Mouse (Mus musculus) activated CD4-positive, CD25-positive, alpha-beta regulatory T cell, adult 4 months (primary cell): ENCODE measurements around the gene Ccdc121. TPM values are rescaled to one million over a fixed set of nuclear protein-coding genes. Genes with fewer than 3 reads are reported as not detected.

Experiments
- ATAC-seq: one replicate; pipeline ENCODE4 v1.8.0; 2017
- polyA plus RNA-seq, 2 experiments: library from polyadenylated mRNA; unstranded; fragments of 100-300 nt; shearing (Covaris generic); gene quantifications; one replicate each; pipeline ENCODE4 v1.2.1; 2017

Ccdc121 gene
- polyA plus RNA-seq = not detected

DNA sequence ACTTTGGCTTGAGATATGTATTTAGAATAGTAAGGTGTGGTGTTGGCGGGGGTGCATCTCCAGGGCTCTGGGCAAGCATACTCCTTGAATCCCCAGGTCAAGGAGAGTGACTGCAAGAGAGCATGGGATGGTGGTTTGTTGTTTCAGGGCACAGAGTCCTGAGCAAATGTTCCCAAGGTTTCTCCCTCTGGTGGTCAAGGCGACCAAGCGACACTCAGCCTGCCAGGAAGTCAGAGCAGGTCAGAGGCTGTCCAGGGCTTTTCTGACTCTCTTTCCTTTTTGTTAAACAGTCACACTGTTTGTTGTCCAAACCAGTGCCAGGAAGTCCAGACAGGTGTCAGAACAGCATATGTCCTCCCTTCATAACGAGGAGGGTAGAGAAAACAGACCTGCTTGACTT is at the start of gene Ccdc121:
TSS of gene Ccdc121 (minus strand) at position 145 of the 400 bp plus-strand sequence.
- no peak for ATAC-seq

DNA sequence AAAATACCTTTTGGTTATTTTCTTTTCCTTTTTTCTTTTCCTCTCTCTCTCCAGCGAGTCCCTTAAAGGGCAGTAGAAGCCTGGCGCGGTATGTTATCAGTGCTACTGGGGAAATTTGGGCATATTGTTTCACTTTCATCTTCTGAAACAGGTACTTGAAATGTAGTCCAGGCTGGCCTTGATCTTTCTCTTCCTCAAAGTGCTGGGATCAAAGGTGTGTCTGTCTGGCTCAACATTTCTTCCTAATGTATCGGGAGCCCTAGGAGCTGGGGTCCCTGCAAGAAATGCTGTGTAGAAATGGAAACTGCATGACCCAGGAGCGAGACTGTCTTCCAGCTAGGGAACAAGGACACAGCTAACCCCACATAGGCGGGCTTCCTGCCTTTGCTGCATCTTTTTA is 49.1 kb upstream of the Ccdc121 start:
- no peak for ATAC-seq

DNA sequence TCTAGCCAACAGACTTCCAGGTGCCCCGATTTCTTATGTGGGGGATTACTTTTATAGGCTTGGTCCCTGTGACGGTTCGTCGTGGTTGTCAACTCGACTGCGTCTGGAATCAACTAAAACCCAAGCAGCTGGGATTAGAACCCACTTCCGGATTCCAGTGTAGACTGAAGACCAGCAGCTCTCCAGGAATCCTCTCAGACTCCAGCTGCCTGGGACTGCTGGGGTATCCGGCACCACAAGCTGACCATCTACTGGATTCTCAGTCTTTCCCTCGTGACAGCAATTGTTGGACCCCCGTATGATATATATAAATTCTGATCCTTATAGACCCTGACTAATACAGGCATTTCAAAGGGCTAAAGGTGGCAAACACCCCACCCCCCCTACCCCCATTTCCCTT is 48.4 kb upstream of the Ccdc121 start:
- ATAC-seq = no peak

DNA sequence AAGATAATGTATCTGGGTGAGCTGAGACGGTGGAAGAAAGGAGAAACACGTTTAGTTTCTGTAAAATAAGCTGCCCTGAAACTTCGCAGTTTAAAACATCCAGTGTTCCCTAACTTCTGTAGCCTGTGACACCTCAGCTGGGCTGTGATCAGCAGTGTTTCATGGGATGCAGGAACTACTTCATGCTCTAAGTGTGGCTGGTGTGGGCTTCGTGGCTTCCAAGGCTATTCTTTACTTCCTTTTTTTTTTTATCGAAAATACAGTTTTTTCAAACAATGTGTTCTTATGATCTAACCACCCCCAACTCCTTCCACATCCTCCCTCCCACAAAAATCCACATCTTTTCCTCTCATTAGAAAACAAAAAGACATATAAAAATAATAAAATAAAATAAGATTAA is 44.2 kb upstream of the Ccdc121 start:
- no peak for ATAC-seq

DNA sequence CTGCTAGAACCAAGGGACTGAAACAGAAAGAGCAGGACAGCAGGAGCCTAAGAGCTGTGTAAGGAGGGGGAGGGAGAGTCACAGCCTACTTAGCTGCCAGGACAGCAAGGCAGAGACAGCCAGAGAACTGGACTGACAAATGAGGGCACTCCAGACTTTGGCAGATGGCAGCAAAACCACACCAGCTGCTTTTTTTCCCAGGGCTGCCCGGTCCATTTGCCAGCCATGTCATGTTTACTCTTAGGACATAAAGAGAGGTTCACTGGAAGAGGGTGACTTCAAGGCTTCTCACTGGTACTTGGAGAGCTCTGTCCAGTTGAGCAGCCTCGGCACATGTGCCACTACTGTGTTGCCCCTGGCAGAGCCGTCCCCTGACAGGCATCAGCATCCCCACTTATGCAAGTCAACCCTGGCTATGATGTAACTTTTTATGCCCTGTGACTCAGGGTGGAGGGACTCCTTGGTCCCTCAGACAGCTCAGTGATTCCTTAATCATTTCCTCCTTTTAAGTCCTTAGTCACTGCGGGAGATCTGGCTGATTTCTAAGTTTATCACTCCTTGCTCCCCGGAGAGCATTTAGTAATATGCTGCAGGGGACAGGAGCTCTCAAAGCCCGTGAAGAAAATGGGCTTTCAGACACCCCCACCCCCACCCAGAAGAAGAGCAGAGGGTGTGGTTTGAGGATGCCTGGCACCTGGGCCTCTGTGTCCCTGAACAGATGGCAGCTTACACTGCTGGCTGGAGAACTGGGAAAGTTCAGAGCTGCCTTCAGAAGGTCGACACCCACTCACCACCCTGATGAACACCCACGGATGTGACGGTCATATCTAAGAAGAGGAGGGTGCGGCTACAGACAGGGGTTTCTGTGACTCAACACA is 41.5 kb upstream of the Ccdc121 start:
- no peak for ATAC-seq

DNA sequence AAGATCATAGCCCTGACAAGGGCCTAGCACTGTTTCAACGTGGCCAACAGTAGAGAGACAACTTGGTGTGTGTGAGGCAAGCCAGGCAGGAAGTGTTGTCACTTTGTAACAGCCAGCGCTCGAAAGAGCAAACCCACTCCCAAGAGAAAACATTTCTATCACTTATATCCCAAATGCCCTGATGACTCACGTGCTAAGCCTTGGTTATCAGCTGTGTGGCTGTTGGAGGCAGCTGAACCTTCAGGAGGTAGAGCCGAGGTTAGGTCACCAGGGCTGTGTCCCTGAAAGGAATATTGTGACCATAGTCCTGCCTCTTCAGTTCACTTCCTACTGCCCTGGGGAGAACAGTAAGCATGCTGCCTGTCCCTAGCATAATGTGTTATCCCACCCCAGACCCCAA is 39.6 kb upstream of the Ccdc121 start:
- ATAC-seq = no peak

DNA sequence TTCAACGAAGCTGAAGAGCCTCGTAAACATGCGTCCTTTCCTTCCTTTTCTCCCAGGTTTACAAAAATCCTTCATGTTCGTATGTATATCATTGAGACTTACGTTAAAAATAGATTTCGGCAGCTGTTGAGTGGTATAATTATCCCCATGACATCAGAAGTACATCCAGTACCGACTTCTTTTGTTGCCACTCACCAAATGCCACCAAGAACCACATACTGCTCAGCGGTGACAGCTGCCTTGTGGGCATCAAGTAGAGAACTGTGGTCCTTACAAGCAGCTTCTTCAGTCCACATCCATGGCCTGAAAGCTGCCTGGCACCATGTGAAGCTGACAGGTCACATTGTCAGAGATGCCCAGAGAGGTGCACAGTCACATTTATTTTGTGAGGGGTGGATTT is 38.7 kb upstream of the Ccdc121 start:
- ATAC-seq = no peak

DNA sequence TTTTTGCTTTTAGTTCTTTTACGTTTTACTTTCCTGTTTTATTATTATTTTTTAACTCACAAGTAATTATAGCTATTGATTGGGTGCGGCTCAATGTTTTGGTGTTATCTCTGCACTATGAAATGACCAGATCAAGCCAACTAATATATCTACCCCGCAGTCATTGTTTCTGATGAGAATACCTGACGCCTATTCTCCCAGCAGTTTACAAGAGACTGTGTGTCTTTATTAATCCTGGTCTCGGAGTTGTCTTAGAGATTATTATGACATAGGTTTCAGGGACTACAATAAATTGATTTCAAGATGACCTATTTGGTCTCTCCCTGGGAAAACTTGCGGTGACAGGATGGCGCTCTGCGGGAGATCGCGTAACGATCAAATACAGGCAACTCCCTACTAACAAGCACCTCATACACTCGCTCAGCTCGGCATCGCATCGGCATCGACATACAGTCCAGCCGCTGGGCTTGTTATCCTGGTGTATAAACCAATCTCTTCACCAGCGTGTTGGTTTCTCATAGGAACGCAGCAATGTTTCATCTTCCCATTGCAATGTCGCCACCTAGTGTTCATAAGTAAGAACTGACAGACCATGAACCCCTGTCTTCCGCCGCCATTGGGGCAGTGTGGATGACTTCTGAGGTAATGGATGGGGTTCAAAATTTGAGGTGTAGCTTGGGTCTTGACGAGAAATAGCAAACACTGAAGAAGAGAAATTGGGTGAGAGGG is 34.0 kb upstream of the Ccdc121 start:
- ATAC-seq = peak; percentile 65

DNA sequence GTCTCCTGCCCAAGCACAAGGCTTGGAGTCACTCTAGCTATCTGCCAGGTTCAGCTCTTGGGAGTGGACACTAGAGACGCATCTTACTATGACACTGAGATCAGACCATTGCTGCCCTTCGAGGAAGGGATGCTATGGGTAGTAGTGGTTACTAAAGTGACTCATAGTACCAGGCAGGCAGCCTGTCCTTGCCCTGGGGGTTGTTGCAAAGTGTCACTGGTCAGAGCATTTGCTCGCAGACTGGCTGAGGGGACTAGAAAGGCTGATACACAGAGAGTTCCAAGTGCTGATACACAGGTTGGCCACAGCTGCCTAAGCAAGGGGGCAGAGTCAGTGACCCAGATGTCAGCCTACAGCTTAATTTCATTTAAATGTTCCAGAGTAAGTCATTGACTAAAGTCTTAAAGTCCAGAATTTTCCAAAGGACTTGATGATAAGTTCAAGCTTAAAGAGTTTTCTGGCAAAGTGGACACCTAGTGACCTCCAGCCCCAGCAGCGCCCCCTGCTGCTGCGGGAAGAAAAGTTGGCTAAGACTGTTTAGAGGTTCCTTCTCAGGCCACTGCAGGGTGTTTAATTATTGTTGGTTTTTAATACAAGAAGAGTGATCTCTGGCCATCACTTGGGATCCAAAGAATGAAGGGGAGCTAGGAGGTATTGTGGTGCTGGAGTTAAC is 32.6 kb upstream of the Ccdc121 start:
- ATAC-seq = no peak

DNA sequence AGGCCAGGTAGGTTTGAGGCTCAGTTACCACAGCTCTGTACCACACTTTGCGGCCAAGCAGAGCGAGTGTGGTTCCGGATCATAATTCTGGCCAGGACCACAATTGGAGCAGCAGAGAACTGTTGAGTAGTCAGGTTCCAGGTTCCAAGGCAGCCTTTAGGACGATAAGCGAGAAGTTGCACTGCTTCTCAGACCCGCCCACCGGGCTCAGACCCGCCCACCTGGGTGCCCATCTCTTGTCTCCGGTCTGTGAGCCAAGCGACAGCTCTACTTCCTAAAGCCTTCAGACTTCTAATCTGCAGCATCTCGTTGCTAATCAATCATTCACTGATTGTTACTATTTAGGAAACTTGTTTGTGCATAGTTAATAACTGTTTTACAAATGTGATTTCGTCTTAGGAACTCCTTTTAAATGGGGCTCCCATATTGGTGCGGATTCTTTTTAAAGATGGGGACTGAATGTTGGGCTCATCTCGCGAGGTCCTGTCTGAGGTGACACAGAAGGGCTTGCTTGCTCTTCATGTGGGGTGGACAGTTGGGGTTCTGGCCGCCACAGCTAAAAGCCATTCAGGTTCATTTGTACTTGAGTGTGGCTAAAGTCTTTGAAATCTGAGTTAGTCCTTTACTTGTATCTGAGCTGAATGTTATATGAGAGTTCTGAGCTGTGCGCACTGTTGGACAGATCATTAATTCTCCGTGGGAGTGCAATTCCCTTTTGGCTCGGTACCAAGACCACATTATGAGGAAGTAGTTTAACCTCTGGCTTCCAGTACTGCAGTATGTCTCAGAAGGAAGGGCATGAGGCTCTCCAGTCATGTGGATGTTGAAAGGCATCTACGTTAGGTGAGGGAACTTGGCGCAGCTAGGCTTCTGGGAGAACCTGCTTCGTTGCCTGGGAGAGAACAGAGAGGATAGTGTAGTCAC is 28.9 kb upstream of the Ccdc121 start:
- no peak for ATAC-seq

DNA sequence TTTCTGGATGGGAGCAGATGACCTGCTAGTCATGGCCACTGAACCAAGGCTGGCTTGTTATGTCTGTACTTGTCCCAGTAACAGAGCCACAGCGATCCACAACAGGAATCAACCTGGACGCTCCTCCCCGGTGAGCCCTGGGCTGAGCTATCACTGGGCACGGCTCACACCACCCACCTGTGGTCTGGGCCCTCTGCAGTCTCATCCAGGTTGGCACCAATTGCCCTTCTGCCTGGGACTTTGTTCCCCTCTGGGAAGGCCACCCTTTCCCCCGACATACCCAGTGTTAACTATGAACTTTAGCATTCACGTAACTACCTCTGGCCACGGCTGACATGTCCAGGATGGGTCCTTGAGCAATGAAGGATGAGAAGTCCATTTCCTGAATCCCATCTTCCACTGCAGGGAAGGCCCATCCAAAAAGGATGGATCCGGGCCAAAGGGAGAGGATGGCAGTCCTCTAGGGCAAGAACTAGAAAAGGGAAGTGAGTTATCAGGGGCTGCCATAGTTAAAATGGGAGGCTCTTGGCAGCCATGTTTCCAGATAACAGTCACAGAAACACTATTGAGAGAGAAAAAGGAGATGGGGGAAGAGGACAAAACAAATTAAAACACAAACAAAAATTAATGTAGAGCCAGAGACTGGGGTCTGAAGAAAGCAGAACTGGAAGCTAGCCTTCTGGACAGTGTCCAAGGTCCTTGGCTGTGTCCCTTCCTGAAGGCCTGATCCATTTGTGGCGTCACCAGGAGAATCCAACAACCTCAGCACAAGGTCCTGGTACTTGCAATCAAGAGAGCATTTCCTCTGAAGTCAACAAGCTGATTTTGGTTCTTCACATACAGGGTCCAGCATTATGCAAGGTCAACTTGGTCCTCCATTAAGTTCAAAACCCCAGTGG is 26.6 kb upstream of the Ccdc121 start:
- no peak for ATAC-seq

DNA sequence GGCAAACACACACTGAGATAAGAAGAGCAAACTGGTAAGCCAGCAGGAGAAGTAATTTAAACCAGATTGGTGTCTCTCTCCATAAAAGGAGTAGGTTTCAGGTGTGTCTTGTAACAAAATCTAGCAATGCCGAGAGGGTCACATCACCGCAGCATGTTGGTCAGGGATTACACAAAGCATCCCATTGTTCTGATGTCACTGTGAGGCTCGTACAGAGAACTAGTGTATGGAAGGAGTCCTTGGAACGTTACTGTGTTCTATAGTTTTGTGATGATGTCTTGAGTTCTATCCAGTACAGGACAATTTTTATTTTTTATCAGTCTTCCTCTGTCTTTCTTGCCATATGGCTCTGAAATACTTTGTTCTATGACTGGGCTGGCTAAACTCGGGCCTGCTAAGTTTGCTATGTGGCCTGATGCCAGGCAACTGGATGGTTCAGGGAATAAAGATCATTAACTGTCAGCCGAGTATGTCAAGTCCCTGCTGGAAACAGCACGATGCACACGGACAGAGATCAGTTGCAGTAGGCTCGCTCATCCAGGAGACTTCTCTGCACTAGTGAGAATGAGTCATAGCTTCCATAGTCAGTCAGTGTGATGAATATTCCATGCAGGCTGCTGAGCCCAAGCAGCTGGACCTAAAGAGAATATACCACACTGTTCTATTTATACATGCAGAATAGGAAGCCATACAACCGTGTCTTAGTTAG is 24.1 kb upstream of the Ccdc121 start:
- ATAC-seq = no peak

DNA sequence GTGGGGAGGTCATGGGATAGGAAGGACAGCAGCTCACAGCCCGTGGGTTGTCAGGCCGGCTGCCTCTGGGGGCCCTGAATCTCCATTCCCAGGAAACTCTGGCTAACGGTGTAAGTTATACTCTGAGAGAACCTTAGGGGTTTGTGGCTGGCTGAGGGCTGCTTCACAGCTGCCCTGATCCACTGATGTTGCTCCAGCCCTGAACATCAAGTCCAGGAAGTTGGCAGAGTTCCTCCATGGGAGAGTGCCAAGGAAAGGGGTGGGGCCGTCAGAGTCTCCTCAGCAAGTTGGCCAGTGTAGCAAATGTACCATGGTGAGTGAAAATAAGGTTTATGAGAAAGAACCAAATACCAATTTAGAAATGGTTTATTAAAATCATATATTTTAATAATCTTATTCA is 18.1 kb upstream of the Ccdc121 start:
- no peak for ATAC-seq

DNA sequence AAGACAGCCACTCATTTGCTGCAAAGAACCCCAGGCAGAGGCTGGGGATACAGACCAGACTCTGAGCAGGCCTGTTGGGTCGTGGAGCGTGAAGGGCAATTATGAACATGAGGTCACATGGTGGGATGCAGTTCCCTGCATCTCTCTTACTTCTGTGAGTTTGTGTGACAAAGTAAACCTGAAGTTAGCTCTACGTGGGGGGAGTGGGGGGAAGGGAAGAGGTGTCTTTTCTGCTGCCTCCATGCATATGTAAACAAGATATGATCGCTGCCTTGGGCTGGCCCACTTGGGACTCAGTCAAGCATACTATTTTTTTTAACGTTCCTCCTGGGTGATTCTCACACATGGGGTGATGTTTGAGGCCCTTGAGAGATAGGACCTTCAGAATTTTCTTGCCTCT is 14.7 kb upstream of the Ccdc121 start:
- no peak for ATAC-seq

DNA sequence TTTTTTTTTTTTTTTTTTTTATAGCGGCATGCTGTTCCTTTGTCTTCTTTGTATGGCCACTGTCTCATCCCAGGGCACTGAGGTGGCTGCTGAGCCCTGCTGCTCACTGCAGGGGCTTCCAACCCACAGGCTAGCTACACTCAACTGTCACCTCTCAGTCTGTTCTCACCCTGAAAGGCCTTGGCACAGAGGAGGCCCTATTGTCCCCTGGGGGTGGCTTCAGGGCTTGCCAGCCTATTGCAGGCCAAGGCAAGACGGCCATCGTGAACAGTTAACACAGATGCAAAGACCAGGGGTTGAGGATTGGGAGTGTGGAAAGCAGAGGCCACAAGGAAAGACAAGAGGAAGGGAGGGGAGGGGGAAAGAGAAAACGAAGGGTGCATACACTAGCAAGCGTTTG is 12.6 kb upstream of the Ccdc121 start:
- ATAC-seq = no peak

DNA sequence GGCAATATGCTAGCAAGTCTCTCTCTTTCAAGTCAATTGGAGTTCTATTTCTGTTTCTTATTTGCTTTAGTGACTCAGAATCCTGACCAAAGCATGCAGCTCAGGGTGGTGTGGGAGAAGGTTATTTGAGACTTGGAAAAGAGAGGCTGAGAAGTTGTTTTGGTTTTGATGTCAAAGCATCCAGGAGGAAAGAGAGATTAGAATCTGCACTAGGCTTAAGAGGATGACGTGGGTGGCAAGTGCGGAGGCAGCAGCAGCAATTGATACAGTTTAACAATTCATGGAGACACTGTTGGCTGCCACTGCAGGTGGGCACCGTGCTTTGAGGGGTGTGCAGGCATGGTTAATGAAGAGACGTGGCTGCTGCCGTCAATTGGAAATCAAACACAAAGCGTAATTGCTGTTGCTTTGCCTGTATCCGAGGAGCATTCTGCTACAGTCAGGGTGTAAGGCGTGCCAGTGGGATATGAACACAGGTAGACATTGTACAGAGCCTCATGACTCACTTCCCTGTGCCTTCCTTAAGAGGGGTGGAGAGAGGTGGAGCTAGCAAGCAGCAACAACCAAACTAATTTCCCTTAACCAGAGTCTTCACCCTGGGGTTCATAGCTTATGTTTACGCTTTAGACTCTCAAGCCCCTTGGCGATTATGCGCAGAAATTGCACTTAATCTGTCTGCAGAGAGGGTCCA is 10.3 kb upstream of the Ccdc121 start:
- no peak for ATAC-seq

DNA sequence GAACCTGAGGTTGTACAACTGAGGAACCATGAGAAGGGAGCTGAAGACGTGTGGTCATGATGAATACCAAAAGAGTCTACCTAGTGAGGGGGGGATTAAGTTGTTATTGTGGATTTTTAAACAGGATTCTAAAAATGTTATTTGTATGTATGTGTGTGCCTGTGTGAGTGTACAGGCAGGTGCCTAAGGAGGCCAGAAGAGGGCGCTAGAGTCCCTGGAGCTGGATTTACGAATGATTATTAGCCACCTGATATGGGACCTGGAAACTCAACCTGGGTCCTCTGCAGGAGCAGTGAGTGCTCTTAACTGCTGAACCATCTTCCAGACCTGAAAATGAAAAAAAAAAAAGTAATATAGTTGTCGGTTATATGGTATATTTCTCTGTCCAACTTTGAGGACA is 7.9 kb upstream of the Ccdc121 start:
- ATAC-seq = no peak

DNA sequence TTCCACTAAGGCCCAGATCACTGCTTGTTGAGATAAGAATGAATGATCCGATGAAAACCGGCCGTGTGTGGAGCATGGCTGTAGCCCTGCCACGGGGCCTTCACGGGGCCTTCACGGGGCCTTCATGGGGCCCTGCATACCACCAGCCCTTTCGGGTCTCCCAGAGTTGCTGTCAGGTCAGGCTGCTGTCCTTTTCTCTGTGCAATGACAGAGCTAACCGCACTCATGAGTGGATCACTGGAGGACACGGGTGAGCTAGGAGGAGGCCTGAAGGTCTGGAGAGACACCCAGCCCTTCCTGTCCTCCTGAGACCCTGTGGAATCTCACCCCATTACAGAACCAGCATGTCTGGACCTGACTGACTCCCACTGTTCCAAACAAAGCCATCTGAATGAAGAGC is 6.8 kb upstream of the Ccdc121 start:
- ATAC-seq = no peak

DNA sequence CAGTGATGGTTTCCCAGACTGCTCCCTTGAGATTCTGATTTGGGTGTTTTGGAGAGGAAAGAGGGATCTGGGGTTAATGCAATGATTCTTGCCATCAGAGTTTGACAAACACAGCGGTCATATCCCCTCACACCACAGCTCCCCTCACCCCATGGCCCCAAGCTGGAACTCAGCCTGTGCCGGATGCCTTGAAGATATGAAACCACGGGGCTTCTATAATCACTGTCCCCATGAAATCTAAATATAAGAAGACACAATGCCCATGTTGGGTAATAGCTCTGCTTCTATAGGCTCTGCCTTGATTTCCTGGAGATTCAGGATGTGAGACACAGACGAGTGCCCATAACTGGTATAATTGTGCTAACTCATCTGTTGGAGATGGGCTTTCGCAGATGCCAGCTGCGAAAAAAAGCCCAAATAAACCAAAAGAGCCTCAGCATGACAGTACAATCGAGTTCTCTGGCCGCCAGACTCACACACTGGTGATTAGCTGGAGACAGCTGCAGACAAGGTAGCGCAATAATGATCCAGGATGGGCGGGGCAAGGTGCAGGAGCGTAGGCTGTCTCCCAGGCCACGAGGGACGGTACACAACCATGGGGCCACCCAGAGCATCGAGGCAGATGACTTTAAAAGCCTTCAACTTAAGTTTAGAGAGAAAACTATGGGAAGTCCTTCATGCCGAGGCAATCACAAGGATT is 1.3 kb upstream of the Ccdc121 start:
- ATAC-seq = no peak
